Mouse (Mus musculus) MEL (cell line): ENCODE results near the gene Kcnk10. TPM values are rescaled to one million over a fixed set of nuclear protein-coding genes. Genes with fewer than 3 reads are reported as not detected.

ENCODE experiments used
- DNase-seq: peaks from one replicate; pipeline ENCODE4 v3.0.0; 2011; ENCODE audit warnings: low read depth, low spot score
- H3K27ac ChIP-seq: 2 replicates; pipeline ENCODE4 v1.5.1; 2012; ENCODE audit warnings: low read depth, mild to moderate bottlenecking, control low read depth, low read length, moderate library complexity; ENCODE audit not compliant: control insufficient read depth
- H3K27me3 ChIP-seq, 2 experiments: fragments of 150-350 bp in 1 of 2; sonication (generic) in 1 of 2; 2 replicates each; pipeline ENCODE4 v1.6.1; 2012; ENCODE audit warnings: low read length in 2 of 2, mild to moderate bottlenecking in 2 of 2, improper control_type of control experiment in 1 of 2, moderate library complexity in 1 of 2; ENCODE audit not compliant: insufficient read depth in 2 of 2, control insufficient read depth in 1 of 2
- H3K36me3 ChIP-seq, 2 experiments: 2 replicates each; pipeline ENCODE4 v1.6.1; 2012 to 2014; ENCODE audit warnings: low read length in 2 of 2, improper control_type of control experiment in 1 of 2, inconsistent platforms in 1 of 2, mild to moderate bottlenecking in 1 of 2; ENCODE audit not compliant: insufficient read depth in 2 of 2, control insufficient read depth in 1 of 2
- H3K4me1 ChIP-seq, 2 experiments: fragments of 150-350 bp in 1 of 2; sonication (generic) in 1 of 2; 2 replicates each; pipeline ENCODE4 v1.6.1; 2012; ENCODE audit warnings: low read length in 2 of 2, improper control_type of control experiment in 1 of 2, mild to moderate bottlenecking in 1 of 2; ENCODE audit not compliant: insufficient read depth in 2 of 2, control insufficient read depth in 1 of 2
- H3K4me3 ChIP-seq, 2 experiments: fragments of 150-350 bp in 1 of 2; sonication (generic) in 1 of 2; 2 replicates each; pipeline ENCODE4 v1.5.1; 2012; ENCODE audit warnings: low read depth in 2 of 2, low read length in 2 of 2, mild to moderate bottlenecking in 2 of 2, moderate library complexity in 2 of 2, control low read depth in 1 of 2, improper control_type of control experiment in 1 of 2; ENCODE audit not compliant: control insufficient read depth in 1 of 2, insufficient read depth in 1 of 2
- H3K79me2 ChIP-seq: 2 replicates; pipeline ENCODE4 v1.6.1; 2012; ENCODE audit warnings: mild to moderate bottlenecking, low read length, moderate library complexity; ENCODE audit not compliant: control insufficient read depth, poor library complexity, insufficient read depth
- H3K9ac ChIP-seq: 2 replicates; pipeline ENCODE4 v1.6.1; 2012; ENCODE audit warnings: low read depth, mild to moderate bottlenecking, control low read depth, low read length, moderate library complexity; ENCODE audit not compliant: control insufficient read depth, poor library complexity, severe bottlenecking
- H3K9me3 ChIP-seq: fragments of 150-350 bp; sonication (generic); replicated peaks from 2 replicates; pipeline ENCODE4 v1.6.1; 2012; ENCODE audit warnings: mild to moderate bottlenecking, low read length, improper control_type of control experiment, moderate library complexity; ENCODE audit not compliant: insufficient read depth
- CHD1 ChIP-seq: IDR thresholded peaks from 2 replicates; pipeline ENCODE4 v1.6.1; 2012; ENCODE audit warnings: low read depth, mild to moderate bottlenecking, inconsistent platforms, low read length, improper control_type of control experiment
- CHD2 ChIP-seq: IDR thresholded peaks from 2 replicates; pipeline ENCODE4 v1.6.1; 2011; ENCODE audit warnings: low read length, improper control_type of control experiment
- E2F4 ChIP-seq: IDR thresholded peaks from 2 replicates; pipeline ENCODE4 v1.6.1; 2011; ENCODE audit warnings: low read depth, low read length, improper control_type of control experiment, borderline replicate concordance
- EP300 ChIP-seq, 2 experiments: IDR thresholded peaks; 2 replicates each; pipeline ENCODE4 v1.6.1; 2011; ENCODE audit warnings: improper control_type of control experiment in 2 of 2, low read length in 2 of 2, low read depth in 1 of 2, mild to moderate bottlenecking in 1 of 2
- ETS1 ChIP-seq: IDR thresholded peaks from 2 replicates; pipeline ENCODE4 v1.6.1; 2012; ENCODE audit warnings: low read depth, mild to moderate bottlenecking, inconsistent platforms, low read length, improper control_type of control experiment, moderate library complexity
- HCFC1 ChIP-seq: IDR thresholded peaks from 2 replicates; pipeline ENCODE4 v1.6.1; 2012; ENCODE audit warnings: low read depth, mild to moderate bottlenecking, inconsistent platforms, low read length, improper control_type of control experiment, moderate library complexity
- JUND ChIP-seq: IDR thresholded peaks from 2 replicates; pipeline ENCODE4 v1.6.1; 2011; ENCODE audit warnings: low read depth, mild to moderate bottlenecking, improper control_type of control experiment, low read length
- KAT2A ChIP-seq: conservative IDR thresholded peaks from 2 replicates; pipeline ENCODE4 v1.6.1; 2012; ENCODE audit warnings: low read depth, low read length, improper control_type of control experiment, inconsistent platforms
- MAFK ChIP-seq: IDR thresholded peaks from 2 replicates; pipeline ENCODE4 v1.6.1; 2011; ENCODE audit warnings: low read depth, mild to moderate bottlenecking, low read length, improper control_type of control experiment, borderline replicate concordance
- MAX ChIP-seq: IDR thresholded peaks from 2 replicates; pipeline ENCODE4 v1.6.1; 2011; ENCODE audit warnings: low read length, improper control_type of control experiment
- MAZ ChIP-seq: IDR thresholded peaks from 2 replicates; pipeline ENCODE4 v1.6.1; 2012; ENCODE audit warnings: low read depth, mild to moderate bottlenecking, inconsistent platforms, low read length, improper control_type of control experiment
- MEF2A ChIP-seq: IDR thresholded peaks from 2 replicates; pipeline ENCODE4 v1.6.1; 2014; ENCODE audit warnings: low read depth, mild to moderate bottlenecking, inconsistent platforms, low read length, improper control_type of control experiment; ENCODE audit not compliant: poor library complexity, insufficient replicate concordance, severe bottlenecking; ENCODE audit errors: extremely low read depth
- MYB ChIP-seq: IDR thresholded peaks from 2 replicates; pipeline ENCODE4 v1.6.1; 2011; ENCODE audit warnings: mild to moderate bottlenecking, low read depth, low read length, improper control_type of control experiment
- NELFE ChIP-seq: IDR thresholded peaks from 2 replicates; pipeline ENCODE4 v1.6.1; 2011; ENCODE audit warnings: low read depth, low read length, improper control_type of control experiment
- NRF1 ChIP-seq: IDR thresholded peaks from 2 replicates; pipeline ENCODE4 v1.6.1; 2014; ENCODE audit warnings: low read depth, mild to moderate bottlenecking, inconsistent platforms, low read length, improper control_type of control experiment, moderate library complexity; ENCODE audit not compliant: poor library complexity, insufficient read depth, severe bottlenecking
- POLR2A ChIP-seq, 2 experiments: IDR thresholded peaks; 2 replicates each; pipeline ENCODE4 v1.6.1; 2011 to 2012; ENCODE audit warnings: low read length in 2 of 2, mild to moderate bottlenecking in 2 of 2, control low read depth in 1 of 2, improper control_type of control experiment in 1 of 2, low read depth in 1 of 2, moderate library complexity in 1 of 2; ENCODE audit not compliant: control insufficient read depth in 1 of 2, insufficient read depth in 1 of 2, poor library complexity in 1 of 2
- POLR2AphosphoS2 ChIP-seq: IDR thresholded peaks from 2 replicates; pipeline ENCODE4 v1.6.1; 2011; ENCODE audit warnings: low read length, improper control_type of control experiment
- POLR2AphosphoS5 ChIP-seq: IDR thresholded peaks from 2 replicates; pipeline ENCODE4 v1.6.1; 2012; ENCODE audit warnings: low read depth, borderline replicate concordance, mild to moderate bottlenecking, inconsistent platforms, low read length, moderate library complexity, mixed read lengths
- RAD21 ChIP-seq: IDR thresholded peaks from 2 replicates; pipeline ENCODE4 v1.6.1; 2011; ENCODE audit warnings: mild to moderate bottlenecking, low read depth, low read length, improper control_type of control experiment
- TAL1 ChIP-seq: IDR thresholded peaks from 2 replicates; pipeline ENCODE4 v1.6.1; 2012; ENCODE audit warnings: mild to moderate bottlenecking, inconsistent platforms, low read length, moderate library complexity, mixed read lengths
- TCF12 ChIP-seq: IDR thresholded peaks from 2 replicates; pipeline ENCODE4 v1.6.1; 2014; ENCODE audit warnings: low read depth, mild to moderate bottlenecking, inconsistent platforms, low read length, improper control_type of control experiment, moderate library complexity
- USF1 ChIP-seq: IDR thresholded peaks from 2 replicates; pipeline ENCODE4 v1.6.1; 2014; ENCODE audit warnings: low read depth, mild to moderate bottlenecking, inconsistent platforms, low read length, improper control_type of control experiment, moderate library complexity
- USF2 ChIP-seq, 2 experiments: IDR thresholded peaks; 2 replicates each; pipeline ENCODE4 v1.6.1; 2011 to 2012; ENCODE audit warnings: improper control_type of control experiment in 2 of 2, low read length in 2 of 2, borderline replicate concordance in 1 of 2, inconsistent platforms in 1 of 2, low read depth in 1 of 2, mild to moderate bottlenecking in 1 of 2; ENCODE audit not compliant: insufficient read depth in 1 of 2
- ZC3H11A ChIP-seq: IDR thresholded peaks from 2 replicates; pipeline ENCODE4 v1.6.1; 2012; ENCODE audit warnings: low read depth, mild to moderate bottlenecking, inconsistent platforms, low read length, improper control_type of control experiment
- ZKSCAN1 ChIP-seq: IDR thresholded peaks from 2 replicates; pipeline ENCODE4 v1.6.1; 2012; ENCODE audit warnings: low read depth, mild to moderate bottlenecking, inconsistent platforms, low read length, improper control_type of control experiment, moderate library complexity
- ZMIZ1 ChIP-seq: IDR thresholded peaks from 2 replicates; pipeline ENCODE4 v1.6.1; 2012; ENCODE audit warnings: low read depth, mild to moderate bottlenecking, inconsistent platforms, low read length, improper control_type of control experiment, moderate library complexity
- ZNF384 ChIP-seq: IDR thresholded peaks from 2 replicates; pipeline ENCODE4 v1.6.1; 2012; ENCODE audit warnings: low read depth, mild to moderate bottlenecking, inconsistent platforms, low read length, improper control_type of control experiment
- polyA plus RNA-seq, 2 experiments: library from polyadenylated mRNA; stranded (reverse) in 1 of 2; unstranded in 1 of 2; fragments of >175 nt in 1 of 2; fragments of >200 nt in 1 of 2; gene quantifications; 2 replicates each; pipeline versions ENCODE4 v1.2.1 to v1.2.4; 2012; ENCODE audit warnings: low replicate concordance in 2 of 2, low read depth in 1 of 2; ENCODE audit not compliant: insufficient read length in 2 of 2, insufficient read depth in 1 of 2, missing spikeins in 1 of 2
- total RNA-seq: library from RNA; depleted of rRNA; stranded (reverse); fragments of 300-350 nt; gene quantifications from 2 replicates; pipeline ENCODE4 v1.2.3, GENCODE M21; 2012

Kcnk10 gene
- total and polyA plus RNA-seq, 3 experiments = not detected

DNA sequence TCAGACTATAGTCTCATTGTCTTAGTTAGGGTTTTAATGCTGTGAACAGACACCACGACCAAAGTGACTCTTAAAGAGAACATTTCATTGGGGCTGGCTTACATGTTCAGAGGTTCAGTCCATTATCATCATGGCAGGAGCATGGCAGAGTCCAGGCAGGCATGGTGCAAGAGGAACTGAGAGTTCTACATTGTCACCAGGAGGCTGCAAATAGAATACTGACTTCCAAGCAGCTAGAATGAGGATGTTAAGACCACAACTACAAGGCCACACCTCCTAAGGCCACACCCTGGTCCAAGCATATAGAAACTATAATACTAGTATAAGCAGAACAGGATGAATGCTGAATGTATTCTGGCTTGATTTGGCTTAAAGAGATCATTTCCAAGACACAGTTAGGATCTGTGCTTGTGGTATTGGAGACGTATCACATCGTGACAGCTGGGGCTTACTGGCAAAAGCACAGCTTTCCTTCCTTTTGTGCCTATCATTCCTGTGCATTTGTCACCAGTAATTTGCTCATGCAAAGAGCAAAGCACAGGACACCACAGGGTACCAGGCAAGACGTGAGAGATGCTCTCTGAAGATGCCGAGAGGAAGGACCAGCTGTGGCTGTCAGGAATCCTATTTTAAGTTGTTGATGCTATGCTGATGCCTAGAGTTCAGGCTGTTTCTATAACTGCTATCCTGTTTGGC lies 28.6 kb upstream of the Kcnk10 start:
- H3K36me3 ChIP-seq = no peaks in the 10 kb centered on the region
- no peak overlapping the region for H3K4me3 ChIP-seq
- H3K79me2 ChIP-seq = no peaks in the 10 kb centered on the region
- no peak for TF ChIP-seq CHD1
- TF ChIP-seq ZC3H11A = no peak
- no peak for TF ChIP-seq ZMIZ1
- TF ChIP-seq ZNF384 = no peak
- no peak for TF ChIP-seq E2F4
- no peak for TF ChIP-seq MAX
- no peak for TF ChIP-seq ZKSCAN1
- no peak for TF ChIP-seq MYB
- H3K9ac ChIP-seq = no peak overlapping the region
- H3K9me3 ChIP-seq = no peaks in the 10 kb centered on the region
- DNase-seq = no peak
- H3K27ac ChIP-seq = no peak overlapping the region
- no peaks in the 10 kb centered on the region for H3K27me3 ChIP-seq
- no peaks in the 10 kb centered on the region for H3K4me1 ChIP-seq

DNA sequence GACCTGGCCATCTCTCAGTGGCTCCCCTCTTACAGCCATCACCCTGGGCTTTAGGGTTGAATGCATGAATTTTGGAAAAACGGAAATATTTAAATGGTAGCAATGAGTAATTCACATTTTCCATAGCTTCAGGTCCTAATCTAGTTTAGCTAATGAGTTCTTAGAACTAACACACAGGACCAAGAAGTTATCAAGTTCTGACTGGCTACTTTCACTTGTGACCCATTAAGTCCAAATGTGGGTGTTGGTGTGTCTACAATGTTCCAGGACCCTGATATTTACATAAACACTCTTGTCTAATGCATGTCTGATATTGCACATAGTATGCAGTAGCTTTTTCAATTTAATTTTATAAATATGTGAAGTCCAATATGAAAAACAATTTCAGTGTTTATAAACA lies 27.2 kb upstream of the Kcnk10 start:
- no peak overlapping the region for H3K9ac ChIP-seq
- H3K4me1 ChIP-seq = no peaks in the 10 kb centered on the region

DNA sequence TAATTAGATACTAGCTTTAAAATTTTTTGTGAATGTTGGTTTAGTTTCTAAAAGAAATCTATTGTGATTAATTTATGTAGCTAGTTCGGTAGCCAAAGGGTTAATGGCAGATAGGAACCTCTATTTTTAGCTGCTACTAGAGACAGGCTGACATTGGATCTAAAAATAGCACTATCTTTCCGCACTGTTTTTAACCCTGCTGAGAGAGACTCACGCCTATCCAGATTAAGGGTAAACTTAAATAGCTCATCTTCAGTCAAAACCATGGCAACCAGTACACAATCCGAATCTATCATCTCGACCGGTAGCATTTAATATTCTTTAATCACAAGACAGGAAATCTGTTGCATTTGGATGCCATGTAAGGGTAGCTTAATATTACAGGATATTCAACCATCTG lies 24.0 kb upstream of the Kcnk10 start:
- Histone ChIP-seq H3K27ac (no peak overlapping the region), H3K4me3 (no peak overlapping the region), H3K36me3 (no peaks in the 10 kb centered on the region), H3K9me3 (no peaks in the 10 kb centered on the region), H3K27me3 (no peaks in the 10 kb centered on the region), H3K4me1 (no peaks in the 10 kb centered on the region), H3K9ac (no peak overlapping the region), H3K79me2 (no peaks in the 10 kb centered on the region)
- no peak for DNase-seq
- TF ChIP-seq ZKSCAN1 (no peak), ETS1 (no peak), USF2 (IDR thresholded peaks at IDR 0.05; ENCODE audit: borderline replicate concordance in 1 of 2, insufficient read depth in 1 of 2, low read depth in 1 of 2, low read length in 2 of 2) (no peak), MAZ (no peak), EP300 (IDR thresholded peaks at IDR 0.05; ENCODE audit: low read depth in 1 of 2, low read length in 2 of 2) (no peak), TCF12 (no peak), NRF1 (no peak), MAFK (no peak), RAD21 (no peak), ZMIZ1 (no peak), ZNF384 (no peak), POLR2AphosphoS2 (no peak), NELFE (no peak), POLR2AphosphoS5 (no peak), ZC3H11A (no peak), POLR2A (IDR thresholded peaks at IDR 0.05; ENCODE audit: control insufficient read depth in 1 of 2, insufficient read depth in 1 of 2, low read depth in 1 of 2, low read length in 2 of 2, poor library complexity in 1 of 2) (no peak), HCFC1 (no peak), KAT2A (no peak)

More for the DNA sequence above, 27.2 kb upstream of the Kcnk10 start:
- TF ChIP-seq MAFK = no peak
- TF ChIP-seq TAL1 = no peak
- no peak for TF ChIP-seq KAT2A
- no peak for TF ChIP-seq CHD2
- TF ChIP-seq USF1 = no peak
- TF ChIP-seq ETS1 = no peak
- TF ChIP-seq CHD1 = no peak
- TF ChIP-seq MYB = no peak
- no peak for TF ChIP-seq JUND
- no peak for TF ChIP-seq TCF12
- TF ChIP-seq MEF2A = no peak
- no peaks in the 10 kb centered on the region for H3K79me2 ChIP-seq
- H3K27ac ChIP-seq = no peak overlapping the region
- no peaks in the 10 kb centered on the region for H3K36me3 ChIP-seq
- DNase-seq = no peak
- no peak overlapping the region for H3K4me3 ChIP-seq
- no peaks in the 10 kb centered on the region for H3K9me3 ChIP-seq
- H3K27me3 ChIP-seq = no peaks in the 10 kb centered on the region
